Mouse (Mus musculus) E14TG2a.4 (cell line): ENCODE results near the gene Ptcd1.
A peak's percentile ranks its signal among the peaks of the same experiment; 100 is the strongest.
"Not testable (repeated sequence)": the region's sequence is repeated elsewhere in the genome, so short reads cannot be mapped to it uniquely, and the experiment has no call there.

Experiments used
- H3K27me3 ChIP-seq: 2 replicates; pipeline ENCODE4 v1.6.1; 2014; ENCODE audit warnings: low read length, control low read depth; ENCODE audit not compliant: insufficient read depth
- H3K36me3 ChIP-seq: 2 replicates; pipeline ENCODE4 v1.6.1; 2014; ENCODE audit warnings: low read length, control low read depth; ENCODE audit not compliant: insufficient read depth
- H3K4me1 ChIP-seq: replicated peaks from 2 replicates; pipeline ENCODE4 v1.6.1; 2014; ENCODE audit warnings: low read depth, low read length, control low read depth
- H3K4me3 ChIP-seq: replicated peaks from 2 replicates; pipeline ENCODE4 v1.5.1; 2014; ENCODE audit warnings: mild to moderate bottlenecking, low read length
- H3K9me3 ChIP-seq: 2 replicates; pipeline ENCODE4 v1.6.1; 2014; ENCODE audit warnings: low read length, control low read depth
- CTCF ChIP-seq: conservative IDR thresholded peaks from 2 replicates; pipeline ENCODE4 v1.5.1; 2014; ENCODE audit warnings: low read length
- NANOG ChIP-seq: IDR thresholded peaks from 2 replicates; pipeline ENCODE4 v1.6.1; 2014; ENCODE audit warnings: borderline replicate concordance, low read length, mixed read lengths
- POU5F1 ChIP-seq: IDR thresholded peaks from 2 replicates; pipeline ENCODE4 v1.6.1; 2014; ENCODE audit warnings: low read length, borderline replicate concordance

Gene Ptcd1

GRCm38 (mm10) chr5:145114606-145115473 is 52.1 kb downstream of the Ptcd1 start:
- Histone ChIP-seq H3K27me3 (peaks cover 9% of the 10 kb centered on the region), H3K4me1 (peaks cover 64% of the 10 kb centered on the region), H3K36me3 (peaks cover 13% of the 10 kb centered on the region), H3K9me3 (no peaks in the 10 kb centered on the region), H3K4me3 (peak overlapping the region; percentile 89)
- no peak for TF ChIP-seq NANOG
- TF ChIP-seq CTCF, result no peak
- TF ChIP-seq POU5F1, result no peak

- Histone ChIP-seq H3K9me3 (no peaks in the 10 kb centered on the region), H3K4me1 (peaks cover 62% of the 10 kb centered on the region), H3K27me3 (peaks cover 9% of the 10 kb centered on the region), H3K36me3 (peaks cover 20% of the 10 kb centered on the region), H3K4me3 (peak within 1 kb of the TSS; percentile 89)
- TF ChIP-seq NANOG (no peak), CTCF (no peak), POU5F1 (no peak)
Observed at GRCm38 (mm10) chr5:145114071-145114605, 52.8 kb downstream of the Ptcd1 start, which contains the start of gene Arpc1b. TSS of gene Arpc1b (plus strand) at chr5:145114215.

GRCm38 (mm10) chr5:145113416-145113815 is 53.5 kb downstream of the Ptcd1 start:
- Histone ChIP-seq H3K9me3 (no peaks in the 10 kb centered on the region), H3K36me3 (peaks cover 25% of the 10 kb centered on the region), H3K4me1 (peaks cover 57% of the 10 kb centered on the region), H3K27me3 (peaks cover 9% of the 10 kb centered on the region), H3K4me3 (peak overlapping the region; percentile 89)
- TF ChIP-seq CTCF (no peak), NANOG (no peak), POU5F1 (no peak)

GRCm38 (mm10) chr5:145112566-145112965 is 54.3 kb downstream of the Ptcd1 start:
- Histone ChIP-seq H3K36me3 (peaks cover 32% of the 10 kb centered on the region), H3K4me1 (peaks cover 50% of the 10 kb centered on the region), H3K27me3 (peaks cover 9% of the 10 kb centered on the region), H3K4me3 (no peak overlapping the region), H3K9me3 (no peaks in the 10 kb centered on the region)
- TF ChIP-seq POU5F1, result no peak
- no peak for TF ChIP-seq NANOG
- TF ChIP-seq CTCF, result no peak

- Histone ChIP-seq H3K27me3 (peaks cover 9% of the 10 kb centered on the region), H3K4me3 (no peak overlapping the region), H3K36me3 (peaks cover 54% of the 10 kb centered on the region), H3K4me1 (peaks cover 29% of the 10 kb centered on the region), H3K9me3 (no peaks in the 10 kb centered on the region)
- no peak for TF ChIP-seq POU5F1
- TF ChIP-seq CTCF, result no peak
- TF ChIP-seq NANOG, result no peak
Observed at GRCm38 (mm10) chr5:145110401-145110800, 56.5 kb downstream of the Ptcd1 start.

GRCm38 (mm10) chr5:145105694-145106275 is 61.1 kb downstream of the Ptcd1 start:
- no peak for TF ChIP-seq NANOG
- no peak for TF ChIP-seq POU5F1
- TF ChIP-seq CTCF, result no peak
- Histone ChIP-seq H3K27me3 (no peaks in the 10 kb centered on the region), H3K9me3 (no peaks in the 10 kb centered on the region), H3K4me3 (no peak overlapping the region), H3K4me1 (peaks cover 18% of the 10 kb centered on the region), H3K36me3 (peaks cover 95% of the 10 kb centered on the region)

- Histone ChIP-seq H3K36me3 (peaks cover 94% of the 10 kb centered on the region), H3K9me3 (no peaks in the 10 kb centered on the region), H3K27me3 (no peaks in the 10 kb centered on the region), H3K4me3 (no peak overlapping the region), H3K4me1 (peaks cover 5% of the 10 kb centered on the region; the same call in 1 of the 2 replicates)
- TF ChIP-seq CTCF, result no peak
- no peak for TF ChIP-seq NANOG
- no peak for TF ChIP-seq POU5F1
Observed at GRCm38 (mm10) chr5:145104328-145104727, 62.6 kb downstream of the Ptcd1 start.

GRCm38 (mm10) chr5:145102706-145103105 is 64.2 kb downstream of the Ptcd1 start:
- Histone ChIP-seq H3K36me3 (peaks cover 93% of the 10 kb centered on the region), H3K4me3 (no peak overlapping the region), H3K27me3 (no peaks in the 10 kb centered on the region), H3K4me1 (peaks cover 5% of the 10 kb centered on the region; the same call in 1 of the 2 replicates), H3K9me3 (no peaks in the 10 kb centered on the region)
- TF ChIP-seq NANOG, result no peak
- TF ChIP-seq POU5F1, result no peak
- no peak for TF ChIP-seq CTCF

GRCm38 (mm10) chr5:145101451-145101850 is 65.5 kb downstream of the Ptcd1 start:
- H3K9me3 ChIP-seq, H3K27me3 ChIP-seq, H3K4me3 ChIP-seq, H3K4me1 ChIP-seq: not testable (repeated sequence)
- H3K36me3 ChIP-seq, result peaks cover 93% of the 10 kb centered on the region
